Mouse (Mus musculus) olfactory bulb, adult 2 months (tissue): Measurements from ENCODE around the gene Cep162.

ENCODE experiments used
- CTCF ChIP-seq: fragments of 200-500 bp; IDR thresholded peaks from 2 replicates; pipeline ENCODE4 v1.5.1; 2012; ENCODE audit warnings: low read depth, mild to moderate bottlenecking, low read length, moderate library complexity; ENCODE audit not compliant: insufficient read depth
- POLR2A ChIP-seq: fragments of 200-500 bp; IDR thresholded peaks from 2 replicates; pipeline ENCODE4 v1.6.1; 2012; ENCODE audit warnings: mild to moderate bottlenecking, low read depth, low read length, moderate library complexity; ENCODE audit not compliant: insufficient read depth

DNA sequence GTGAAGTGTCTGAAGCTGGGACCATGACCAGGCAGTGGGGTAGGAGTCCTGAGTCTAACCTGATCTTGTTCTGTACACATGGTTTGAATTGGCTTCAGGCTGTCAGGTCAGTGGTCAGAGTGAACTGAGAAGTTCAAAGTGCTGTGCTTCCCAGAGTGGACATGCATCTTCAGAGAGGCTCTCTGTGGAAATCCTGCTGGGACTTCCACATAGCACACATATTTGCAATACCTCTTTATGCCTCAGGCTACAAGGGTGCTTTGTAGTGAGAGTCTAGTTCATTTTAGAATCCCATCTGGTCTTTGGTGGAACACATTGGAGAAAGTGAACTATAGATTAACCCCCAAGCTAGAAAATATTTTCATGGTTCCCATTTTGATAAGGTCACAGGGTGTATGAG is 47.9 kb upstream of the Cep162 start:
- TF ChIP-seq POLR2A (no peak), CTCF (no peak)
